Mouse (Mus musculus) myocyte (in vitro differentiated cells): Measurements from ENCODE around the gene Sipa1. TPM values are rescaled to one million over a fixed set of nuclear protein-coding genes. Genes with fewer than 3 reads are reported as not detected.

Experiments used
- H3K27me3 ChIP-seq: one replicate; pipeline ENCODE4 v1.6.1; 2011; ENCODE audit not compliant: control insufficient read depth, insufficient read depth, insufficient read length
- H3K36me3 ChIP-seq: one replicate; pipeline ENCODE4 v1.6.1; 2011; ENCODE audit not compliant: control insufficient read depth, insufficient read depth
- H3K4me2 ChIP-seq: one replicate; pipeline ENCODE4 v1.6.1; 2011; ENCODE audit warnings: low read depth, control low read depth
- H3K4me3 ChIP-seq: one replicate; pipeline ENCODE4 v1.5.1; 2011; ENCODE audit warnings: mild to moderate bottlenecking, control low read depth, moderate library complexity
- H3K79me2 ChIP-seq: one replicate; pipeline ENCODE4 v1.6.1; 2011; ENCODE audit not compliant: control insufficient read depth, insufficient read depth
- H3ac ChIP-seq: one replicate; pipeline ENCODE4 v1.6.1; 2011; ENCODE audit not compliant: control insufficient read depth, insufficient read length
- CEBPB ChIP-seq: IDR thresholded peaks from 2 replicates; pipeline ENCODE4 v1.6.1; 2011; ENCODE audit warnings: mild to moderate bottlenecking, moderate library complexity; ENCODE audit not compliant: poor library complexity, insufficient read depth, severe bottlenecking
- E2F4 ChIP-seq: IDR thresholded peaks from one replicate; pipeline ENCODE4 v1.6.1; 2011; ENCODE audit warnings: mild to moderate bottlenecking, control low read depth, moderate library complexity; ENCODE audit not compliant: insufficient read depth
- MAX ChIP-seq: IDR thresholded peaks from one replicate; pipeline ENCODE4 v1.6.1; 2011; ENCODE audit warnings: low read depth, mild to moderate bottlenecking, control low read depth
- MYOD1 ChIP-seq, 3 experiments: IDR thresholded peaks; one replicate each; pipeline ENCODE4 v1.6.1; 2011; ENCODE audit warnings: control low read depth in 2 of 3, low read depth in 2 of 3, mild to moderate bottlenecking in 2 of 3, moderate library complexity in 1 of 3; ENCODE audit not compliant: insufficient read length in 2 of 3, control insufficient read depth in 1 of 3
- MYOG ChIP-seq, 3 experiments: IDR thresholded peaks; one replicate each; pipeline ENCODE4 v1.6.1; 2011; ENCODE audit warnings: control low read depth in 2 of 3, low read depth in 2 of 3, mild to moderate bottlenecking in 2 of 3; ENCODE audit not compliant: insufficient read length in 2 of 3, control insufficient read depth in 1 of 3, insufficient read depth in 1 of 3
- POLR2A ChIP-seq: IDR thresholded peaks from one replicate; pipeline ENCODE4 v1.6.1; 2011; ENCODE audit warnings: low read depth, mild to moderate bottlenecking, control low read depth, moderate library complexity; ENCODE audit not compliant: insufficient read length
- POLR2AphosphoS2 ChIP-seq: IDR thresholded peaks from one replicate; pipeline ENCODE4 v1.6.1; 2011; ENCODE audit warnings: low read depth, control low read depth; ENCODE audit not compliant: insufficient read length
- REST ChIP-seq: IDR thresholded peaks from one replicate; pipeline ENCODE4 v1.6.1; 2011; ENCODE audit warnings: mild to moderate bottlenecking, control low read depth, moderate library complexity; ENCODE audit not compliant: insufficient read depth, insufficient read length
- SRF ChIP-seq: IDR thresholded peaks from one replicate; pipeline ENCODE4 v1.6.1; 2011; ENCODE audit warnings: low read depth; ENCODE audit not compliant: control insufficient read depth, insufficient read length
- TCF12 ChIP-seq: IDR thresholded peaks from one replicate; pipeline ENCODE4 v1.6.1; 2011; ENCODE audit warnings: mild to moderate bottlenecking, control low read depth; ENCODE audit not compliant: poor library complexity, insufficient read depth, severe bottlenecking
- TCF3 ChIP-seq: IDR thresholded peaks from one replicate; pipeline ENCODE4 v1.6.1; 2011; ENCODE audit warnings: low read depth, control low read depth; ENCODE audit not compliant: insufficient read length
- USF1 ChIP-seq: IDR thresholded peaks from one replicate; pipeline ENCODE4 v1.6.1; 2011; ENCODE audit warnings: low read depth, mild to moderate bottlenecking, control low read depth, moderate library complexity
- polyA plus RNA-seq: library from polyadenylated mRNA; unstranded; fragments of >200 nt; fragmentation: generic; extraction: Trizol; gene quantifications from one replicate; pipeline ENCODE4 v1.2.1, GENCODE M21; 2012; ENCODE audit warnings: missing spikeins

Sipa1 gene
- polyA plus RNA-seq, result 14.4 TPM

DNA sequence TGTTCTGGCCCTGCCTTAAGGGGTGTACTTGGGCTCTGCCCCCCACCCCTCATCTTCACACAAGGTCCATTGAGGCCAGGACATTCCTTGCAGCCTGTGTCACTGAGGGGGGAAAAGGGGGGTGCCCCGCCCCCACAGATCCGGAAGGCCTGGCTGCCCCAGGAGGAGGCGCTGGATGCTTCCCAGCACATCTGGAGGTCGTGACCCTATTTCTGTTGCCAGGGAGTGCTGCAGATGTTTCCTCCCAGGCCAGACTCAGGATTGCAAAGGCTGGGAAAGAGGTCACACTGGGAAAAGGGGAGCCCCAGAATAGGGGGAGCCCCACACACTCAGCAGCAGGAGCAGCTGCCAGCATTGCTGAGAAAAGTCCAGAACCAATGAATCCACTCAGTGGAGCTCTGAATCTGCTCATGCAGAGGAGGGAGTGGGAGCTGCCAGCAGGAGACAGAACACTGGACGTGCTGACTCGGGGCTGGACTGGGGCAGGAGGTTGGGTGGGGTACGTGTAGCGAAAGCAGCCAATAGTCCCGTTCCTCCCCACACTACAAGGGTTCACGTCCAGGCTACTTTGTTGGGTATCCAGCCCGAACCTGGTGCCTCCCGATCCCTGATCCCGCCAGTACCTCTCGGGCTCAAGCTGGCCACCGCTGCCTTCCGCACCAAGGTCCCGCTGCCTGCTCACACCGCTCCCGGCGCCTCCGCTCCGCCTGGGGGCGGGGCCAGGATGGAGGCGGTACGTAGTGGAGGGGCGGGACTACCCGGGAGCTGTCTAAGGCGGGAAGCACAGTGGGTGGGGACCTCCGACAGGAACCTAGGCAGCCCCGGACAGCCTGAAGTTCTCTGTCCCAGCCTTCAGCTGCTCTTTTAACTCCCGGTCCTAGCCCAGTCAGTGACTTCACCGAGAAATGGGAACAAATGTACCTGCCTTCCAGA, at the start of gene Sipa1:
TSS of gene Sipa1 (minus strand) at position 727 of the 933 bp plus-strand sequence.
- Histone ChIP-seq H3K4me2 (peak within 1 kb of the TSS; percentile 78), H3K27me3 (no peaks in the 10 kb centered on the region), H3K79me2 (no peaks in the 10 kb centered on the region), H3ac (peak within 1 kb of the TSS; percentile 6), H3K4me3 (peak within 1 kb of the TSS; percentile 46), H3K36me3 (no peaks in the 10 kb centered on the region)
- peak; percentile 98 for TF ChIP-seq POLR2AphosphoS2
- no peak for TF ChIP-seq REST
- peak; percentile 96 for TF ChIP-seq POLR2A
- no peak for TF ChIP-seq USF1
- TF ChIP-seq E2F4, result peak; percentile 30
- TF ChIP-seq MYOD1 (IDR thresholded peaks at IDR 0.05; ENCODE audit: control insufficient read depth in 1 of 3, insufficient read length in 2 of 3, low read depth in 2 of 3), result peak in 1 of 3 experiments; percentile 3
- TF ChIP-seq MAX, result no peak

DNA sequence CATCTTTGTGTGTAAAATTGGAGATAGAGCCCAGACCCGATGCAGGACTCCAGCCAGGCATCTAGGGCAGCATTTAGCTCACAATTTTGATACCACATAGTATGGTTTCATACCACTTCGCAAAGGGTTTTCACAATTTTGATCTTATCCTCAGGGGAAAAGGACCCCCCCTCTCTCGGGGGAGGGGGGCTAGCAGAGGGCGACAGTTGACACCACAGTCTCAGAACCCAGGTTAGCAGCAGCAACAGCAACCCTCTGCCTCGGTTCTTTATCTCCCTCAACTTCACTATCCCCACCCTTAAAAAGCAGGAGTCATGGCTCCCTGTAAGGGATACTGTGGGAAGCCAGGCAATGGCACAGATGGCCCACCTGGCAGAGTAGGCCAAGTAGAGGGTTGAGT, 49.7 kb upstream of the Sipa1 start:
- Histone ChIP-seq H3K36me3 (peaks cover 37% of the 10 kb centered on the region), H3ac (no peak overlapping the region), H3K4me2 (peak overlapping the region; percentile 55), H3K27me3 (no peaks in the 10 kb centered on the region), H3K4me3 (no peak overlapping the region), H3K79me2 (peaks cover 27% of the 10 kb centered on the region)
- no peak for TF ChIP-seq TCF12
- no peak for TF ChIP-seq SRF
- no peak for TF ChIP-seq TCF3
- no peak for TF ChIP-seq CEBPB
- no peak for TF ChIP-seq REST
- TF ChIP-seq USF1, result no peak
- TF ChIP-seq MYOD1 (IDR thresholded peaks at IDR 0.05; ENCODE audit: control insufficient read depth in 1 of 3, insufficient read length in 2 of 3, low read depth in 2 of 3), result no peak
- no peak for TF ChIP-seq MYOG (IDR thresholded peaks at IDR 0.05; ENCODE audit: control insufficient read depth in 1 of 3, insufficient read depth in 1 of 3, insufficient read length in 2 of 3, low read depth in 2 of 3)
- no peak for TF ChIP-seq POLR2AphosphoS2
- no peak for TF ChIP-seq POLR2A
- no peak for TF ChIP-seq MAX
- no peak for TF ChIP-seq E2F4

- TF ChIP-seq POLR2A (no peak), TCF12 (no peak), CEBPB (no peak), MAX (no peak), SRF (no peak), MYOD1 (IDR thresholded peaks at IDR 0.05; ENCODE audit: control insufficient read depth in 1 of 3, insufficient read length in 2 of 3, low read depth in 2 of 3) (no peak), REST (no peak), MYOG (IDR thresholded peaks at IDR 0.05; ENCODE audit: control insufficient read depth in 1 of 3, insufficient read depth in 1 of 3, insufficient read length in 2 of 3, low read depth in 2 of 3) (no peak), POLR2AphosphoS2 (no peak), USF1 (no peak), TCF3 (no peak), E2F4 (no peak)
- Histone ChIP-seq H3ac (no peak overlapping the region), H3K36me3 (peaks cover 41% of the 10 kb centered on the region), H3K4me3 (no peak overlapping the region), H3K79me2 (peaks cover 27% of the 10 kb centered on the region), H3K27me3 (no peaks in the 10 kb centered on the region), H3K4me2 (no peak overlapping the region)
Measured at GRCm38 (mm10) chr19:5711907-5712460, 48.5 kb upstream of the Sipa1 start.

DNA sequence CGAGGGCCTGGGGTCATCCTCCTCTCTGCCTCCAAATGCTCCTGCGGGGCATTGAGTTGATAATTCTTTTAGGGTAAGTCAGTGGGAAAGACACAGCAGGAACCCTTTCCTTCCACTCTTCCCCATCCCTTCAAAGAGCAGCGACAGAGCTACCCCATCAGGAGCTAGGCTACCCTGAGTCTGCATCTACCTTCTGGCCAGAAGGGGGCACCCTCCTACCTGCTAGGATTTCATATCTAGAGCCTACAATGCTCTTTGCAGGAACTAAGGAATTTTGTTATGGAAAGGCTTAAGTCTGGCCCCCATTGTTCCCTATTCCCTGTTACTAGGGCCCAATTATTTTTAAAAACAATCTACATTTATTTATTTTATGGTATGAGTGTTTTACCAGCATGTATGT, 47.7 kb upstream of the Sipa1 start:
- Histone ChIP-seq H3K4me2 (no peak overlapping the region), H3ac (no peak overlapping the region), H3K4me3 (no peak overlapping the region), H3K27me3 (no peaks in the 10 kb centered on the region), H3K79me2 (peaks cover 27% of the 10 kb centered on the region), H3K36me3 (peaks cover 36% of the 10 kb centered on the region)
- TF ChIP-seq POLR2AphosphoS2, result no peak
- TF ChIP-seq MAX, result no peak
- no peak for TF ChIP-seq E2F4

DNA sequence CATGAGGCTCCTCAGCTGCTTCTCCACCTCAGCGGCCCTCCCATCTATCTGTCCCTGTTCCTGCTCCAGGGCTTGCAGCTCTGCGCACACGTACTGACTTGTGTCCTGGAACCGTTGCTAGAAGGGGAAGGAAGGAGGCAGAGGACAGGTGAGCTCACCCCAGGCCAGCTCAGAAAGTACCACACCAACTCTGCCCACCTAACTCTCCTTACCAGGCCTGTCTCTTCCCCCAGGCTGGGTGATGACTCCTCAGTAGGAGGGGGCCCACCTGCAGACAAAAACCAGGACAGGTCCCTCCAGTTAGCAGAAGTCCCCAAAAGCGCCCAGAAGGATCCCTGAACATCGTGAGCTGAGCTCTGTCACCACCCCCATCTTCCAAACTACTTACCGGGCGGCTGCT, 47.1 kb upstream of the Sipa1 start:
- no peak overlapping the region for H3K4me2 ChIP-seq
- TF ChIP-seq POLR2AphosphoS2, result no peak
- TF ChIP-seq TCF12, result no peak
- TF ChIP-seq REST, result no peak
- TF ChIP-seq E2F4, result no peak
- no peak for TF ChIP-seq SRF
- no peak for TF ChIP-seq MAX
- TF ChIP-seq MYOG (IDR thresholded peaks at IDR 0.05; ENCODE audit: control insufficient read depth in 1 of 3, insufficient read depth in 1 of 3, insufficient read length in 2 of 3, low read depth in 2 of 3), result no peak
- no peak for TF ChIP-seq POLR2A
- no peak for TF ChIP-seq USF1
- TF ChIP-seq CEBPB, result no peak

More for the DNA sequence above, 47.1 kb upstream of the Sipa1 start:
- Histone ChIP-seq H3K27me3 (no peaks in the 10 kb centered on the region), H3K4me3 (no peak overlapping the region), H3K36me3 (peaks cover 36% of the 10 kb centered on the region), H3ac (no peak overlapping the region), H3K79me2 (peaks cover 27% of the 10 kb centered on the region)
